Mouse (Mus musculus) bone marrow macrophage, adult 2 months (primary cell): ENCODE measurements around the gene Egfl8.

ENCODE experiments used
- CTCF ChIP-seq: IDR thresholded peaks from 2 replicates; pipeline ENCODE4 v1.5.1; 2012; ENCODE audit warnings: low read depth, mild to moderate bottlenecking, low read length, moderate library complexity
- POLR2A ChIP-seq: IDR thresholded peaks from 2 replicates; pipeline ENCODE4 v1.6.1; 2012; ENCODE audit warnings: mild to moderate bottlenecking, low read depth, low read length, borderline replicate concordance

- TF ChIP-seq CTCF, result no peak
- TF ChIP-seq POLR2A, result no peak
These were observed 2.6 kb downstream of the Egfl8 start for GRCm38 (mm10) chr17:34613054-34613645.
